Mouse (Mus musculus) heart, embryonic 14.5 days (tissue): ENCODE measurements around the gene Slc7a9. TPM values are rescaled to one million over a fixed set of nuclear protein-coding genes. Genes with fewer than 3 reads are reported as not detected.

Source experiments
- ATAC-seq: fragments of 200-750 bp; cut with Nextera tagmentation; 2 replicates; pipeline ENCODE4 v1.8.0; 2017; ENCODE audit warnings: low read depth, moderate TSS enrichment; ENCODE audit not compliant: insufficient number of reproducible peaks, insufficient read depth, low FRiP score
- H3K27ac ChIP-seq, 2 experiments: fragments of 200-500 bp in 1 of 2; fragments of 300-500 bp in 1 of 2; sonication (generic) in 1 of 2; replicated peaks in 1 of 2; 2 replicates each; pipeline ENCODE4 v1.5.1; 2012 to 2014; ENCODE audit warnings: low read depth in 2 of 2, low read length in 2 of 2, control low read depth in 1 of 2, mild to moderate bottlenecking in 1 of 2, mixed read lengths in 1 of 2; ENCODE audit not compliant: control insufficient read depth in 1 of 2, insufficient read depth in 1 of 2
- H3K27me3 ChIP-seq: fragments of 300-500 bp; sonication (generic); 2 replicates; pipeline ENCODE4 v1.6.1; 2014; ENCODE audit warnings: mild to moderate bottlenecking, low read length, control low read depth; ENCODE audit not compliant: control insufficient read depth, insufficient read depth
- H3K36me3 ChIP-seq: fragments of 300-500 bp; sonication (generic); 2 replicates; pipeline ENCODE4 v1.6.1; 2014; ENCODE audit warnings: mild to moderate bottlenecking, control low read depth, low read length, mixed read lengths; ENCODE audit not compliant: control insufficient read depth, insufficient read depth
- H3K4me1 ChIP-seq, 2 experiments: fragments of 200-500 bp in 1 of 2; fragments of 300-500 bp in 1 of 2; sonication (generic) in 1 of 2; 2 replicates each; pipeline ENCODE4 v1.6.1; 2012 to 2014; ENCODE audit warnings: low read length in 2 of 2, control low read depth in 1 of 2, mixed read lengths in 1 of 2; ENCODE audit not compliant: control insufficient read depth in 2 of 2, insufficient read depth in 2 of 2
- H3K4me2 ChIP-seq: fragments of 300-500 bp; sonication (generic); 2 replicates; pipeline ENCODE4 v1.6.1; 2014; ENCODE audit warnings: mild to moderate bottlenecking, low read length
- H3K4me3 ChIP-seq, 2 experiments: fragments of 200-500 bp in 1 of 2; fragments of 300-500 bp in 1 of 2; sonication (generic) in 1 of 2; 2 replicates each; pipeline ENCODE4 v1.5.1; 2012 to 2014; ENCODE audit warnings: low read length in 2 of 2, mild to moderate bottlenecking in 2 of 2, control low read depth in 1 of 2, low read depth in 1 of 2, moderate library complexity in 1 of 2; ENCODE audit not compliant: control insufficient read depth in 1 of 2, insufficient read depth in 1 of 2
- H3K9ac ChIP-seq: fragments of 300-500 bp; sonication (generic); 2 replicates; pipeline ENCODE4 v1.6.1; 2014; ENCODE audit warnings: mild to moderate bottlenecking, low read length
- H3K9me3 ChIP-seq: fragments of 300-500 bp; sonication (generic); 2 replicates; pipeline ENCODE4 v1.6.1; 2016; ENCODE audit warnings: low read length, control low read depth; ENCODE audit not compliant: control insufficient read depth
- WGBS: fragments of 180-500 bp; shearing (Covaris S2); extraction: QIAGEN DNeasy Blood & Tissue Kit; methylation state at CpG from one replicate; pipeline ENCODE4 v1.1.7; 2014; 5-methylcytosine and 5-hydroxymethylcytosine counted together
- polyA plus RNA-seq: library from polyadenylated mRNA; unstranded; fragments of >200 nt; fragmentation: Nextera tagmentation; extraction: Ambion mirVana; gene quantifications from 2 replicates; pipeline ENCODE4 v1.2.1, GENCODE M21; 2014

Slc7a9 gene
- polyA plus RNA-seq, 1 experiment from 2014 or later: 0.54 TPM

DNA sequence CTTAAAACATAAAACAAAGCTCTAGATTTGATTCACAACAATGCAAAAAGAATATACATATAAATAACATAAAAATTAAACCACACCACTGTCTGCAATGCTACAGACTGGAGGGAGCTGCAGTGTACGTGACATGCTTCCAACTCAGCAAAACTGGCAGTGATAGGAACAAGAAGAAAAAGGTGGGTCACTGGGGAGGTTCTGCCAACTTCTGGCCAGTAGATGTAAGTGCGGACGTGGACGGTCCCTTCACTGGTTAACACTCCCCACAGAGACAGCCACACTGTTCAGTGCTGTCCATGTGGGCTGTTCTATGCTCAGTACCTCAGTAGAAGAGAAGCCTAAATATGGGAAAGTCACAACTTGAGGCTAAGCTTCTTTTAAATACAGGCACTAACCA, 22.2 kb downstream of the Slc7a9 start:
- 37% methylated on average over 4 of the region's 4 CpGs for WGBS
- H3K4me1 ChIP-seq: 0 out of 4 replicates have a peak, but pooled peaks cover 0 to 2% of the 10 kb centered on the region in 2 experiments
- H3K9me3 ChIP-seq: no peaks in the 10 kb centered on the region
- no peak overlapping the region for H3K27ac ChIP-seq
- H3K4me3 ChIP-seq: no peak overlapping the region
- no peaks in the 10 kb centered on the region for H3K36me3 ChIP-seq
- no peak overlapping the region for H3K9ac ChIP-seq
- no peak overlapping the region for H3K4me2 ChIP-seq
- no peak for ATAC-seq
- H3K27me3 ChIP-seq: no peaks in the 10 kb centered on the region

DNA sequence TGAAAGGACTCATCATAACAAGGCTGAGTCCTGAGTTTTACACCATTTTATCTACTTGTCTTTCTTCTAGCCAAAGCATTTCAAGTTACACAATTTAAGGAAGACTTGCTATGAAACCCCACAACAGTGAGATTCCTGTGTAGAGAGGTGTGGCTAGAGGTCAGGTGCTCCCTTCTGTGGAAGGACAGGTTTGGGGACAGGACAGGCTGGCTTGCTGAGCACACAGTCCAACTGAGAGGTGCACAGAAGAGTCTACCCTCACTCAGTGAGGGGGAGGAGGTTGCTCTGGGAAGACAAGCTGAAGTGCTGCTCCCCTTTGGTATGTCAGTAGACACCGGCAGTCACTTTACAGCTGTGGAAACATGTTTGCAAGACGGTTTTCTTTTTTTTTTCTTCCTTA, 27.9 kb downstream of the Slc7a9 start:
- no peak for ATAC-seq
- Histone ChIP-seq H3K9ac (no peak overlapping the region), H3K4me2 (no peak overlapping the region), H3K9me3 (no peaks in the 10 kb centered on the region), H3K36me3 (no peaks in the 10 kb centered on the region), H3K4me3 (no peak overlapping the region), H3K4me1 (0 out of 4 replicates have a peak, but pooled peaks cover 0 to 2% of the 10 kb centered on the region in 2 experiments), H3K27ac (no peak overlapping the region), H3K27me3 (no peaks in the 10 kb centered on the region)
- WGBS: 58% methylated on average over 2 of the region's 2 CpGs

DNA sequence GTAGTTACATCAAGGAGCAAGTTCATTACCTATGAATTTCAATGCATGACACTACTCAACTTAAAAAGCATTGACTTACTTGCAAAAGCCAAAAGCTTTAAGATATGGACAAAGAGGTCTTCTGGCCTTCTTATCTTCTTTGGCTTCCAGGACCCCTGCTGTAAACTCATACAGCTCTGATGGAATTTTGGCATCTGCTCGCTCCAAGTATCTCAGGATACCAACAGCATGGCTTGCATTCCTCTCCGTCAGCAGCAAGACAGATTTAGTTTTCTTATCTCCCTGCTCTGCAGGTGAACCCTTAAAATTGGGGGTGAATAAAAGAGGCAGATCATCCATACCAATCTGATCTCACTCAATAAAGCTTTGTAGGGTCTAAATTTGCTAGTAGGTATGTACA, 36.5 kb downstream of the Slc7a9 start:
- peak overlapping the region; percentile 51 to 54; a peak in 3 of 4 replicates for H3K27ac ChIP-seq
- ATAC-seq: no peak

DNA sequence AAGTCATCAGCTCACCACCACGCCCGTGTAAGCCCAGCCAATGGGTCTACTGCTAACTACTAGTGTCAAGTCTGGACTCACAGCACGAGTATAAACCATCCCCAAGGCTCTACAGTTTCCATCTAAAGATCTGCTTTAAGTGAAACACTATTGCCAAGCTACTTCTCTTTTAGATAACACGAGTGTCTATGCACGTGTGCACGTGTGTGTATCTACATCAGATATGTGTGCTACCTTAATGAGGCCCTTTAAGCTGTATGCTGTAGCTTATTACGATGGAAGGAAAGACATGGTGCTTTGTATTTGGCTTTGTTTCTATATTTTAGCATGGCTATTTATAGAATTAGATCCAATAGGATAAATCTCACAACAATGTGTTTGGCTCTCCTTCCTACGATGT, 38.0 kb downstream of the Slc7a9 start:
- H3K27me3 ChIP-seq: no peaks in the 10 kb centered on the region
- no peak overlapping the region for H3K4me3 ChIP-seq
- H3K9me3 ChIP-seq: no peaks in the 10 kb centered on the region; the same call in 1 of the 2 replicates
- WGBS: 75% methylated on average over 8 of the region's 8 CpGs
- H3K9ac ChIP-seq: no peak overlapping the region
- no peak overlapping the region for H3K27ac ChIP-seq
- ATAC-seq: no peak
- peaks cover 5 to 18% of the 10 kb centered on the region in 2 experiments; a peak in 3 of 4 replicates for H3K4me1 ChIP-seq
- no peak overlapping the region for H3K4me2 ChIP-seq
- no peaks in the 10 kb centered on the region for H3K36me3 ChIP-seq

More for the DNA sequence above, 36.5 kb downstream of the Slc7a9 start:
- Histone ChIP-seq H3K4me2 (peak overlapping the region; percentile 30; the same call in 1 of the 2 replicates), H3K9me3 (no peaks in the 10 kb centered on the region; the same call in 1 of the 2 replicates), H3K4me1 (peaks cover 5 to 18% of the 10 kb centered on the region in 2 experiments; a peak in 3 of 4 replicates), H3K36me3 (no peaks in the 10 kb centered on the region), H3K4me3 (no peak overlapping the region), H3K27me3 (no peaks in the 10 kb centered on the region), H3K9ac (no peak overlapping the region)
- 8% methylated on average over 2 of the region's 2 CpGs for WGBS

DNA sequence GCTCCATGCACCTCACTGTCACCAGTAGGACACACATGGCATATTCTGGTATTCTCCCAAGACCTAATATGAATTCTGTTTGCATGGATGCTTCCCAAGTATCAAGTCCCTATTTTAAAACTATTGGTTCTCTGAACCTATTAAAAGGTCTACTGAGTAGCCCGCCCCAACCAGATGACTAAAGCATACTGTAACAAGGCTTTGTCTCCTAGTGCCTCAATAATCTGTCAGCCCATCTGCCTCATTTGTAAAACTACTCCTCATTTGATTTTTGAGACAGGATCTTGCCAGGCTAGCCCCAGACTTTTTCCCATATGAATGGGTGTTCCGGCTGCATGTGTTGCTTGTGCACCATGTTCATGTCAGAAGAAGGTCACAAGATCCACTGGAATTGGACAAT, 41.6 kb downstream of the Slc7a9 start:
- Histone ChIP-seq H3K9ac (no peak overlapping the region), H3K27ac (no peak overlapping the region), H3K4me1 (peaks cover 4 to 12% of the 10 kb centered on the region in 2 experiments; a peak in 3 of 4 replicates), H3K4me2 (no peak overlapping the region), H3K9me3 (no peaks in the 10 kb centered on the region), H3K27me3 (no peaks in the 10 kb centered on the region), H3K4me3 (no peak overlapping the region), H3K36me3 (no peaks in the 10 kb centered on the region)
- 94% methylated on average over 2 of the region's 2 CpGs for WGBS
- ATAC-seq: no peak

DNA sequence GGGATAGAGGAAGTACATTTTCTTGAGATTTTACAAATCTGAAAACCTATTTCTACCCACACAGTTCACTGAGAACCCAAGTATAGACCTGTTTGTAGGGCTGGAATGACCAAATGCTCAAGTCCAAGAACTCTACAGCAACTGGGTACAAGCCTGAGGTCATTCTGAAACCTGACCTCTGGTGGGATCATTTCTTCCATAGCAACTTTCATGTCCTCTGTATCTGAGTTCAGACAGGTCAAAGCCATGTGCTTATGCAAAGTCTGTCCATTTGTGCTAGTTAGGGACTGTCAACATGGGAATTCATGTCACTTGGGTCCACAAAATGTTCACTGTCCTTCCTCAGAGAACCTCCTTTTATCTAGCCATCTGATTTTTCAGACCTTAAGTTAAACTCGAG, 42.4 kb downstream of the Slc7a9 start:
- H3K4me1 ChIP-seq: 0 out of 4 replicates have a peak, but pooled peaks cover 0 to 3% of the 10 kb centered on the region in 2 experiments
- no peak for ATAC-seq

DNA sequence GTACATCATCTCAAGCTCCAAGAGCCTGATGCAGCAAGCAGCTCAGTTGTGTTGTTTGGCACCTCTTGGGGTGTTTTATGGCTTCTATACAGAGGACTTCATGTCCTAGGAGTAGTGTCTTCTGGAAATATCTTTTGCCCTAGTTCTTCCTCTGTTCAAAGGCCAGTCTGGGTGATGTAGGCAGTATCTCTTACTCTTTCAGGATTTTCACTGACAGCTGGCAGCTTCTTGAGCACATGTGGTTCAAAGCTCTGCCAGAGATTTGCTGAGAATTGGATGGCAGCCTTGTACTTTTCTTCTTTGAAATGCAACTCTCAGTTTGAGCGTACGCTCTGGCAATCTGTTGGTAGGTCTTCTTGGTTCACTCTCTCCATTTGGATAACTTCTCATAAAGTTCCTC, 48.9 kb downstream of the Slc7a9 start:
- Histone ChIP-seq H3K27me3 (no peaks in the 10 kb centered on the region), H3K27ac (no peak overlapping the region), H3K4me3 (no peak overlapping the region), H3K36me3 (no peaks in the 10 kb centered on the region), H3K9ac (no peak overlapping the region), H3K4me1 (no peaks in the 10 kb centered on the region), H3K9me3 (no peaks in the 10 kb centered on the region), H3K4me2 (no peak overlapping the region)
- WGBS: 96% methylated on average over 2 of the region's 2 CpGs
- ATAC-seq: no peak

More for the DNA sequence above, 42.4 kb downstream of the Slc7a9 start:
- no peak overlapping the region for H3K4me2 ChIP-seq
- 74% methylated on average over 1 of the region's 1 CpGs for WGBS
- no peaks in the 10 kb centered on the region for H3K27me3 ChIP-seq
- no peak overlapping the region for H3K9ac ChIP-seq
- no peak overlapping the region for H3K4me3 ChIP-seq
- no peak overlapping the region for H3K27ac ChIP-seq
- no peaks in the 10 kb centered on the region for H3K9me3 ChIP-seq
- no peaks in the 10 kb centered on the region for H3K36me3 ChIP-seq

DNA sequence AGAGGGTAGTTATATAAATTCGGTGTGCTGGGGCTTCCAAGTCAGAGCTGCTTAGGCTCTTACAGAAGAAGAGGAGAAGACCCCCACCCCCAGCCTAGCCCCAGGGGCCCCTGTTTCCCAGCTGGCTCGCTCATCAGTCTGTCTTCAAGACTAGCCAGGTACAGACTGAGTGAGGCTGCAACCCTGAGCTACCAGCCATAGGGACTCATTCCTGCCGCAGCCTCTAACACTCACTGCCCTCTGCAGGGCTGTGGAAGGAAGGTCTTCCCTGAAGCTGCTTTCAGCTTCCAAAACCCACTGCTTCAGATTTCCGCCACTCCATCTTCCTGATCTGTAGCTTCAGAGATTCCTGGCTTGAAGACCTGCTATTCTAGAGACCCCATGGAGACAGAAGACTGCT, 53.4 kb downstream of the Slc7a9 start:
- ATAC-seq: no peak
- Histone ChIP-seq H3K27me3 (no peaks in the 10 kb centered on the region), H3K27ac (no peak overlapping the region), H3K36me3 (no peaks in the 10 kb centered on the region), H3K4me2 (no peak overlapping the region), H3K9ac (no peak overlapping the region), H3K4me1 (no peaks in the 10 kb centered on the region), H3K4me3 (no peak overlapping the region), H3K9me3 (no peaks in the 10 kb centered on the region)
- WGBS: 22% methylated on average over 4 of the region's 4 CpGs
